Mouse (Mus musculus) stomach, embryonic 14.5 days (tissue): Measurements from ENCODE around the gene Olfr362. TPM values are rescaled to one million over a fixed set of nuclear protein-coding genes. Genes with fewer than 3 reads are reported as not detected.
"Not testable (repeated sequence)": the region's sequence is repeated elsewhere in the genome, so short reads cannot be mapped to it uniquely, and the experiment has no call there.

ENCODE experiments used
- ATAC-seq: fragments of 200-750 bp; cut with Nextera tagmentation; 2 replicates; pipeline ENCODE4 v1.8.0; 2017; ENCODE audit warnings: low read depth, moderate TSS enrichment; ENCODE audit not compliant: insufficient number of reproducible peaks, insufficient read depth, low FRiP score
- H3K27ac ChIP-seq: fragments of 300-500 bp; sonication (generic); 2 replicates; pipeline ENCODE4 v1.5.1; 2014; ENCODE audit warnings: mild to moderate bottlenecking, low read length, moderate library complexity, mixed read lengths
- H3K27me3 ChIP-seq: fragments of 300-500 bp; sonication (generic); 2 replicates; pipeline ENCODE4 v1.6.1; 2014; ENCODE audit warnings: low read length, control low read depth, mixed read lengths; ENCODE audit not compliant: control insufficient read depth, insufficient read depth
- H3K36me3 ChIP-seq: fragments of 300-500 bp; sonication (generic); 2 replicates; pipeline ENCODE4 v1.6.1; 2014; ENCODE audit warnings: mild to moderate bottlenecking, control low read depth, low read length, moderate library complexity, mixed read lengths; ENCODE audit not compliant: control insufficient read depth, insufficient read depth
- H3K4me1 ChIP-seq: fragments of 300-500 bp; sonication (generic); 2 replicates; pipeline ENCODE4 v1.6.1; 2014; ENCODE audit warnings: low read length, control low read depth, mixed read lengths; ENCODE audit not compliant: control insufficient read depth, insufficient read depth
- H3K4me2 ChIP-seq: fragments of 300-500 bp; sonication (generic); replicated peaks from 2 replicates; pipeline ENCODE4 v1.6.1; 2014; ENCODE audit warnings: low read depth, low read length, control low read depth
- H3K4me3 ChIP-seq: fragments of 300-500 bp; sonication (generic); 2 replicates; pipeline ENCODE4 v1.5.1; 2014; ENCODE audit warnings: low read depth, low read length, control low read depth
- H3K9ac ChIP-seq: fragments of 300-500 bp; sonication (generic); replicated peaks from 2 replicates; pipeline ENCODE4 v1.6.1; 2014; ENCODE audit warnings: low read depth, mild to moderate bottlenecking, control low read depth, low read length, moderate library complexity, mixed read lengths
- H3K9me3 ChIP-seq: fragments of 300-500 bp; sonication (generic); 2 replicates; pipeline ENCODE4 v1.6.1; 2016; ENCODE audit warnings: low read depth, low read length, control low read depth; ENCODE audit not compliant: control insufficient read depth
- WGBS: fragments of 180-500 bp; shearing (Covaris S2); extraction: QIAGEN DNeasy Blood & Tissue Kit; methylation state at CpG from one replicate; pipeline ENCODE4 v1.1.7; 2014; 5-methylcytosine and 5-hydroxymethylcytosine counted together
- polyA plus RNA-seq: library from polyadenylated mRNA; unstranded; fragments of >200 nt; fragmentation: Nextera tagmentation; extraction: Ambion mirVana; gene quantifications from 2 replicates; pipeline ENCODE4 v1.2.1, GENCODE M21; 2014

Olfr362 gene
- not detected in 2 replicates for polyA plus RNA-seq

DNA sequence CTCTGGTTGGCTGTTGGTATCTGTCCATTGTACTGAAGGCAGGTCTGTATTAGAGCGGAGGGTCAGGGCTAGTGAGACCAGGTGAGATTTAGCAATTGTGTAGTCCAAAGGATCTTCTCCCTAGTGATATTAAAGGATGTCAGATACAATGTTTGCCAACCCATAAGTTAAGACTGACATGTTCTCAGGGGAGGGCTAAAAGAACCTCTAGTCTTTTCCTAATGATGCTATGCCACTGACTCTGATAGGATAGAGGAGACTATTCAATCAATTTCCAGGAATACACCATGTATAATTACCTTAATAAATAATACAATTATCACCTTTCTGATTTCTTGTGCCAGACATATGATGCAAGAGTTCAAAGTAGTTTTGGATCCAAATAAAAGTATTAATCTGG, at the start of gene Olfr362:
Gene Olfr362 (minus strand): TSS at position 101 of the 400 bp plus-strand sequence.
- Histone ChIP-seq H3K4me3 (no peak within 1 kb of the TSS), H3K27me3 (no peaks in the 10 kb centered on the region), H3K9me3 (no peaks in the 10 kb centered on the region), H3K27ac (no peak within 1 kb of the TSS), H3K36me3 (no peaks in the 10 kb centered on the region), H3K4me1 (no peaks in the 10 kb centered on the region), H3K9ac (no peak within 1 kb of the TSS), H3K4me2 (no peak within 1 kb of the TSS)
- no peak for ATAC-seq
- 83% methylated on average over 1 of the region's 1 CpGs for WGBS

DNA sequence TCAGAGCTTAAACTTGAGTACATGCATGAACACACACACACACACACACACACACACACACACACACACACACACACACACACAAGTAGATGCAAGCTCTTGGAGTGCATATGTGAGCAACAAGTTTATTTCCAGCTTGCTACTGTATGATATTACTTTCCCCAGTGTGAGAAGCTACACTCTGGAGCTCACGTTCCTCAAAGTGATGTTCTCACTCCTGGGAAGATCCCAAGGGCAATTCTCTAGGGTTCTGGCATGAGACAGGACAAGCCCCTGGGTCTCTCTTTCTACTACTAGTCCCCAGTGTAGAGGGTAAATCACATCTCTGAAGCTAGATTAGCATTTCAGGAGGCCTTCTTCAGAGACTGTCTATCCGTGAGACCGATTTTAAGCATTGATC, 21.3 kb upstream of the Olfr362 start, which contains the start of gene Olfr364-ps1:
Gene Olfr364-ps1 (plus strand): TSS at position 301 of the 400 bp plus-strand sequence.
- Histone ChIP-seq H3K4me1 (no peaks in the 10 kb centered on the region), H3K27ac (no peak within 1 kb of the TSS), H3K27me3 (no peaks in the 10 kb centered on the region), H3K9me3 (no peaks in the 10 kb centered on the region), H3K4me3 (no peak within 1 kb of the TSS), H3K36me3 (no peaks in the 10 kb centered on the region), H3K9ac (no peak within 1 kb of the TSS), H3K4me2 (no peak within 1 kb of the TSS)
- 89% methylated on average over 3 of the region's 3 CpGs for WGBS
- ATAC-seq: no peak

DNA sequence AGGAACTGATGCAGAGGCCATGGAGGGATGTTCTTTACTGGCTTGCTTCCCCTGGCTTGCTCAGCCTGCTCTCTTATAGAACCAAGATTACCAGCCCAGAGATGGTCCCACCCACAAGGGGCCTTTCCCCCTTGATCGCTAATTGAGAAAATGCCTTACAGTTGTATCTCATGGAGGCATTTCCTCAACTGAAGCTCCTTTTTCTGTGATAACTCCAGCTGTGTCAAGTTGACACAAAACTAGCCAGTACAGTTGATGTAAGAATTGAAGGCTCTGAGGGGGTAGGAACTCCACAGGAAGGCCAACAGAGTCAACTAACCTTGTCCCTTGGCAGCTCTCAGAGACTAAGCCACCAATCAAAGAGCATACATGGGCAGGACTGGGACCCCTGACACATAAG, 28.5 kb downstream of the Olfr362 start, which contains the start of gene Olfr361:
Gene Olfr361 (minus strand): TSS at position 101 of the 400 bp plus-strand sequence.
- H3K4me1 ChIP-seq, H3K9ac ChIP-seq, H3K27me3 ChIP-seq, H3K9me3 ChIP-seq, H3K27ac ChIP-seq, ATAC-seq, H3K36me3 ChIP-seq, H3K4me2 ChIP-seq, H3K4me3 ChIP-seq: not testable (repeated sequence)
- 25% methylated on average over 1 of the region's 1 CpGs for WGBS

DNA sequence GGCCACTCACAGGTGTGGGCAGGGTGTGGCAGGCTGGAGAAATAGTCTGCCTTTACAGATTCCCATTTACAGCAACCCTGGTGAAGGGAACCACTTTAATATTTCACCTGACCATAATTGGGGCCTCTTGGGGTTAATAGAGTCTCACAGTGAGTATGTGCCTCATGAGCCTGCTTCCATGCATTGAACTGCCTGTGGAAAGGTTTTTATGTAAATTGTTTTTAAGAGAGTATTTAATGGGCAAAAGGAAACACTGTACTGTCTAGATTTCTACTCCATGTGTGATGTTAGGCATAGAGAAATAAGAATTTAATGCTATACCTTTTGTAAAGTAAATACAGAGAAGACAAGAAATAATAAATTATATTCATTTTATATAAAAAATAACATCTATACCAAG, 52.3 kb downstream of the Olfr362 start, which contains the start of gene Olfr360:
Gene Olfr360 (plus strand): TSS at position 301 of the 400 bp plus-strand sequence.
- Histone ChIP-seq H3K9me3 (peaks cover 1% of the 10 kb centered on the region; the same call in 1 of the 2 replicates), H3K27ac (no peak within 1 kb of the TSS), H3K27me3 (no peaks in the 10 kb centered on the region), H3K9ac (no peak within 1 kb of the TSS), H3K4me2 (no peak within 1 kb of the TSS), H3K4me1 (no peaks in the 10 kb centered on the region), H3K4me3 (no peak within 1 kb of the TSS), H3K36me3 (no peaks in the 10 kb centered on the region)
- no peak for ATAC-seq

Other genes starting within 250 kb of the Olfr362 start
- gene Olfr352, start 249.4 kb downstream of the Olfr362 start, polyA plus RNA-seq: not detected in 2 replicates
- not detected in 2 replicates for gene Olfr353, start 225.0 kb downstream of the Olfr362 start, polyA plus RNA-seq
- not detected in 2 replicates for gene Olfr354, start 212.2 kb downstream of the Olfr362 start, polyA plus RNA-seq
- not detected in 2 replicates for gene Olfr355, start 189.0 kb downstream of the Olfr362 start, polyA plus RNA-seq
- not detected in 2 replicates for gene Olfr356, start 180.8 kb downstream of the Olfr362 start, polyA plus RNA-seq
- not detected in 2 replicates for gene Olfr357, start 124.1 kb downstream of the Olfr362 start, polyA plus RNA-seq
- not detected in 2 replicates for gene Olfr358, start 108.6 kb downstream of the Olfr362 start, polyA plus RNA-seq
- gene Olfr360, start 52.2 kb downstream of the Olfr362 start, polyA plus RNA-seq: not detected in 2 replicates
- not detected in 2 replicates for gene Olfr361, start 28.6 kb downstream of the Olfr362 start, polyA plus RNA-seq
- gene Olfr364-ps1, start 21.4 kb upstream of the Olfr362 start, polyA plus RNA-seq: not detected in 2 replicates
- gene Olfr365, start 70.3 kb upstream of the Olfr362 start, polyA plus RNA-seq: not detected in 2 replicates
- not detected in 2 replicates for gene Olfr366, start 93.7 kb upstream of the Olfr362 start, polyA plus RNA-seq
- not detected in 2 replicates for gene Olfr368, start 208.6 kb upstream of the Olfr362 start, polyA plus RNA-seq
- 42.6 and 48.1 TPM in 2 replicates for gene Pdcl, start 241.4 kb upstream of the Olfr362 start, polyA plus RNA-seq